Mouse (Mus musculus): ENCODE measurements around the gene Syt16.

The Syt16 gene

GRCm38 (mm10) chr12:74013739-74014138, 16.3 kb downstream of the Syt16 start:
- peak; percentile 45 for DNase-seq (ENCODE audit: low read depth, low spot score)

GRCm38 (mm10) chr12:74014739-74015270, 17.3 kb downstream of the Syt16 start:
- peak; percentile 43 for DNase-seq (ENCODE audit: low read depth, low spot score)

GRCm38 (mm10) chr12:74015491-74015890, 18.0 kb downstream of the Syt16 start:
- DNase-seq (ENCODE audit: low read depth, low spot score) = no peak

GRCm38 (mm10) chr12:74023260-74023659, 25.8 kb downstream of the Syt16 start:
- no peak for DNase-seq (ENCODE audit: low read depth, low spot score)

- no peak for DNase-seq (ENCODE audit: low read depth, low spot score)
These were observed 27.5 kb downstream of the Syt16 start for GRCm38 (mm10) chr12:74024912-74025311.

- no peak for DNase-seq (ENCODE audit: low read depth, low spot score)
These were observed 45.8 kb downstream of the Syt16 start for GRCm38 (mm10) chr12:74043225-74043624.

GRCm38 (mm10) chr12:74043755-74044154, 46.3 kb downstream of the Syt16 start:
- no peak for DNase-seq (ENCODE audit: low read depth, low spot score)

GRCm38 (mm10) chr12:74044241-74044640, 46.8 kb downstream of the Syt16 start:
- no peak for DNase-seq (ENCODE audit: low read depth, low spot score)

GRCm38 (mm10) chr12:74055336-74055931, 58.0 kb downstream of the Syt16 start:
- peak; percentile 42 for DNase-seq (ENCODE audit: low read depth, low spot score)

GRCm38 (mm10) chr12:74056162-74056561, 58.7 kb downstream of the Syt16 start:
- DNase-seq (ENCODE audit: low read depth, low spot score) = no peak

GRCm38 (mm10) chr12:74062547-74062946, 65.1 kb downstream of the Syt16 start:
- DNase-seq (ENCODE audit: low read depth, low spot score) = no peak

GRCm38 (mm10) chr12:74068912-74069311, 71.5 kb downstream of the Syt16 start:
- DNase-seq (ENCODE audit: low read depth, low spot score) = no peak

- DNase-seq (ENCODE audit: low read depth, low spot score) = no peak
These were observed 78.1 kb downstream of the Syt16 start for GRCm38 (mm10) chr12:74075590-74075989.

- no peak for DNase-seq (ENCODE audit: low read depth, low spot score)
These were observed 78.6 kb downstream of the Syt16 start for GRCm38 (mm10) chr12:74076091-74076490.

GRCm38 (mm10) chr12:74081122-74081521, 83.7 kb downstream of the Syt16 start:
- DNase-seq (ENCODE audit: low read depth, low spot score) = no peak

- no peak for DNase-seq (ENCODE audit: low read depth, low spot score)
These were observed 86.9 kb downstream of the Syt16 start for GRCm38 (mm10) chr12:74084389-74084788.

- no peak for DNase-seq (ENCODE audit: low read depth, low spot score)
These were observed 89.6 kb downstream of the Syt16 start for GRCm38 (mm10) chr12:74087086-74087485.

GRCm38 (mm10) chr12:74089342-74090131, 92.1 kb downstream of the Syt16 start:
- DNase-seq (ENCODE audit: low read depth, low spot score) = no peak

GRCm38 (mm10) chr12:74092546-74092945, 95.1 kb downstream of the Syt16 start:
- no peak for DNase-seq (ENCODE audit: low read depth, low spot score)

GRCm38 (mm10) chr12:74093110-74093509, 95.6 kb downstream of the Syt16 start:
- no peak for DNase-seq (ENCODE audit: low read depth, low spot score)

- DNase-seq (ENCODE audit: low read depth, low spot score) = no peak
These were observed 97.2 kb downstream of the Syt16 start for GRCm38 (mm10) chr12:74094701-74095100.

- no peak for DNase-seq (ENCODE audit: low read depth, low spot score)
These were observed 101.3 kb downstream of the Syt16 start for GRCm38 (mm10) chr12:74098572-74099290.
